Mouse (Mus musculus) lung, embryonic 16.5 days (tissue): Measurements from ENCODE around the gene Gm49673. TPM values are rescaled to one million over a fixed set of nuclear protein-coding genes. Genes with fewer than 3 reads are reported as not detected.
"Not testable (repeated sequence)": the region's sequence is repeated elsewhere in the genome, so short reads cannot be mapped to it uniquely, and the experiment has no call there.

Experiments
- ATAC-seq: fragments of 200-750 bp; cut with Nextera tagmentation; 2 replicates; pipeline ENCODE4 v1.8.0; 2017; ENCODE audit warnings: low read depth, mild to moderate bottlenecking, moderate library complexity
- H3K27ac ChIP-seq: fragments of 300-500 bp; sonication (generic); 2 replicates; pipeline ENCODE4 v1.5.1; 2014; ENCODE audit warnings: mild to moderate bottlenecking, control low read depth, low read length
- H3K27me3 ChIP-seq: fragments of 300-500 bp; sonication (generic); 2 replicates; pipeline ENCODE4 v1.6.1; 2014; ENCODE audit warnings: low read depth, low read length, mixed read lengths; ENCODE audit not compliant: control insufficient read depth, insufficient read depth
- H3K36me3 ChIP-seq: fragments of 300-500 bp; sonication (generic); 2 replicates; pipeline ENCODE4 v1.6.1; 2014; ENCODE audit warnings: low read length; ENCODE audit not compliant: control insufficient read depth, insufficient read depth
- H3K4me1 ChIP-seq: fragments of 300-500 bp; sonication (generic); replicated peaks from 2 replicates; pipeline ENCODE4 v1.6.1; 2014; ENCODE audit warnings: low read length, mixed read lengths; ENCODE audit not compliant: control insufficient read depth, insufficient read depth
- H3K4me2 ChIP-seq: fragments of 300-500 bp; sonication (generic); 2 replicates; pipeline ENCODE4 v1.6.1; 2014; ENCODE audit warnings: low read depth, low read length, control low read depth
- H3K4me3 ChIP-seq: fragments of 300-500 bp; sonication (generic); 2 replicates; pipeline ENCODE4 v1.5.1; 2014; ENCODE audit warnings: mild to moderate bottlenecking, low read length, control low read depth
- H3K9ac ChIP-seq: fragments of 300-500 bp; sonication (generic); 2 replicates; pipeline ENCODE4 v1.6.1; 2014; ENCODE audit warnings: low read length, control low read depth
- H3K9me3 ChIP-seq: fragments of 300-500 bp; sonication (generic); 2 replicates; pipeline ENCODE4 v1.6.1; 2016; ENCODE audit warnings: low read length; ENCODE audit not compliant: control insufficient read depth
- WGBS: fragments of 180-500 bp; shearing (Covaris S2); extraction: QIAGEN DNeasy Blood & Tissue Kit; methylation state at CpG from one replicate; pipeline ENCODE4 v1.1.7; 2014; 5-methylcytosine and 5-hydroxymethylcytosine counted together
- polyA plus RNA-seq: library from polyadenylated mRNA; unstranded; fragments of >200 nt; fragmentation: Nextera tagmentation; extraction: Ambion mirVana; gene quantifications from 2 replicates; pipeline ENCODE4 v1.2.1, GENCODE M21; 2015

The Gm49673 gene
- polyA plus RNA-seq, 1 experiment from 2014 or later, result not detected

- not testable (repeated sequence) for H3K9ac ChIP-seq, H3K9me3 ChIP-seq, H3K4me1 ChIP-seq, H3K27ac ChIP-seq, H3K27me3 ChIP-seq, ATAC-seq
- Histone ChIP-seq H3K36me3 (peaks cover 17% of the 10 kb centered on the region), H3K4me3 (peak overlapping the region; percentile 56), H3K4me2 (peak overlapping the region; percentile 43)
- no CpG with 5 or more reads among the region's 3 CpGs for WGBS
Measured at GRCm38 (mm10) chr17:8166454-8166853, 18.9 kb upstream of the Gm49673 start.

GRCm38 (mm10) chr17:8165977-8166376 lies 18.4 kb upstream of the Gm49673 start:
- peak overlapping the region; percentile 56 for H3K4me3 ChIP-seq
- H3K27ac ChIP-seq, H3K4me1 ChIP-seq, ATAC-seq, H3K27me3 ChIP-seq, H3K9me3 ChIP-seq: not testable (repeated sequence)
- peaks cover 14% of the 10 kb centered on the region for H3K36me3 ChIP-seq
- H3K4me2 ChIP-seq, result peak overlapping the region; percentile 43
- peak overlapping the region; percentile 65 for H3K9ac ChIP-seq
- 0% methylated on average over 11 of the region's 11 CpGs for WGBS

GRCm38 (mm10) chr17:8165608-8165945 lies 18.0 kb upstream of the Gm49673 start:
- peaks cover 12% of the 10 kb centered on the region for H3K36me3 ChIP-seq
- ATAC-seq, H3K9me3 ChIP-seq, H3K4me1 ChIP-seq, H3K27me3 ChIP-seq: not testable (repeated sequence)
- WGBS, result 2% methylated on average over 13 of the region's 42 CpGs
- H3K4me3 ChIP-seq, result peak overlapping the region; percentile 56
- H3K9ac ChIP-seq, result peak overlapping the region; percentile 65
- H3K4me2 ChIP-seq, result peak overlapping the region; percentile 43
- peak overlapping the region; percentile 46 for H3K27ac ChIP-seq

- peak within 1 kb of the TSS; percentile 56 for H3K4me3 ChIP-seq
- H3K4me2 ChIP-seq, result peak within 1 kb of the TSS; percentile 43
- under 1% methylated on average over 13 of the region's 55 CpGs for WGBS
- peak within 1 kb of the TSS; percentile 65 for H3K9ac ChIP-seq
- peak; percentile 98 for ATAC-seq
- H3K27ac ChIP-seq, result peak within 1 kb of the TSS; percentile 46
- not testable (repeated sequence) for H3K4me1 ChIP-seq, H3K9me3 ChIP-seq, H3K27me3 ChIP-seq, H3K36me3 ChIP-seq
Measured at GRCm38 (mm10) chr17:8164701-8165607, 17.4 kb upstream of the Gm49673 start, which contains the start of gene Fgfr1op. Fgfr1op (plus strand) TSS chr17:8165501.

GRCm38 (mm10) chr17:8160969-8161368 lies 13.4 kb upstream of the Gm49673 start:
- not testable (repeated sequence) for H3K4me3 ChIP-seq, H3K4me1 ChIP-seq, H3K9ac ChIP-seq, ATAC-seq, H3K27ac ChIP-seq, H3K27me3 ChIP-seq, H3K9me3 ChIP-seq, H3K4me2 ChIP-seq, H3K36me3 ChIP-seq
- WGBS, result 46% methylated on average over 2 of the region's 3 CpGs

GRCm38 (mm10) chr17:8158627-8159026 lies 11.0 kb upstream of the Gm49673 start:
- H3K4me3 ChIP-seq, H3K36me3 ChIP-seq, H3K27me3 ChIP-seq, H3K27ac ChIP-seq, ATAC-seq, H3K4me1 ChIP-seq, H3K9ac ChIP-seq, H3K4me2 ChIP-seq, H3K9me3 ChIP-seq: not testable (repeated sequence)
- no CpG with 5 or more reads among the region's 1 CpGs for WGBS

- not testable (repeated sequence) for H3K4me2 ChIP-seq, ATAC-seq
Measured at GRCm38 (mm10) chr17:8155982-8156381, 8.4 kb upstream of the Gm49673 start.

GRCm38 (mm10) chr17:8155010-8155409 lies 7.4 kb upstream of the Gm49673 start:
- 68% methylated on average over 7 of the region's 7 CpGs for WGBS
- not testable (repeated sequence) for H3K27ac ChIP-seq, H3K9ac ChIP-seq, H3K36me3 ChIP-seq, H3K4me3 ChIP-seq, H3K27me3 ChIP-seq, ATAC-seq, H3K9me3 ChIP-seq, H3K4me1 ChIP-seq, H3K4me2 ChIP-seq

More at GRCm38 (mm10) chr17:8155982-8156381, 8.4 kb upstream of the Gm49673 start:
- H3K27me3 ChIP-seq, H3K9ac ChIP-seq, H3K9me3 ChIP-seq, H3K27ac ChIP-seq, H3K4me1 ChIP-seq, H3K4me3 ChIP-seq, H3K36me3 ChIP-seq: not testable (repeated sequence)
- WGBS, result no CpG with 5 or more reads among the region's 8 CpGs

GRCm38 (mm10) chr17:8146931-8147330 lies 657 bp downstream of the Gm49673 start:
- not testable (repeated sequence) for H3K9me3 ChIP-seq, H3K36me3 ChIP-seq, H3K4me1 ChIP-seq, H3K27ac ChIP-seq, H3K27me3 ChIP-seq
- Histone ChIP-seq H3K4me3 (peak overlapping the region; percentile 61), H3K9ac (peak overlapping the region; percentile 68), H3K4me2 (peak overlapping the region; percentile 48)
- peak; percentile 3; the same call in 1 of the 2 replicates for ATAC-seq
- 10% methylated on average over 5 of the region's 5 CpGs for WGBS
